Mouse (Mus musculus): Measurements from ENCODE around the gene 1110008L16Rik.

DNA sequence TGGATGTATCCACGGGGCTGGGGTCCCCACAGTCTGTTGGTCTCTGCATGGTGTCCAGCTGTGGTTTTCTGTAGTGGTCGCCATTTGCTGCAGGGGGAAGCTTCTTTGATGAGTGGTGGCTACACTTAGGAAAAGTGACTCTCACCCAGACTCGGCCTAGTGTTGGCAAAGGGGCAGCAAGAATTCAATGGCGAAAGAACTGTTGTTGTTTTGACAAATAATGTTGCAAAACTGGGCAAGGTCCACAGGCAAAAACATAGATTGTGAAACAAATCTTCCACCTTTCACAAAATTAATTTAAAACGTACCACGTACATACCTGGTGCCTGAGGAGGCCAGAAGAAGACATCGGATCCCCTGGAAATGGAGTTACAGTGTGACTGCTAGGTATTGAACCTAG lies 126.9 kb downstream of the 1110008L16Rik start:
- TF ChIP-seq CTCF (IDR thresholded peaks at IDR 0.05; ENCODE audit: low read depth), result no peak
- no peak for TF ChIP-seq EP300 (optimal IDR thresholded peaks at IDR 0.05)
